Mouse (Mus musculus): Measurements from ENCODE around the gene Ppp1r12b. TPM values are rescaled to one million over a fixed set of nuclear protein-coding genes. Genes with fewer than 3 reads are reported as not detected.

The Ppp1r12b gene
- total RNA-seq (2022), result 10 to 100 TPM; 70.1 to 85.0 (median 73.8) TPM

- DNase-seq (ENCODE audit: low spot score in 2 of 2), result peak; percentile 90 to 99
These were observed at the start of gene Ppp1r12b for GRCm38 (mm10) chr1:134955637-134956176. Gene Ppp1r12b, minus strand, starts transcription at chr1:134955942.

DNA sequence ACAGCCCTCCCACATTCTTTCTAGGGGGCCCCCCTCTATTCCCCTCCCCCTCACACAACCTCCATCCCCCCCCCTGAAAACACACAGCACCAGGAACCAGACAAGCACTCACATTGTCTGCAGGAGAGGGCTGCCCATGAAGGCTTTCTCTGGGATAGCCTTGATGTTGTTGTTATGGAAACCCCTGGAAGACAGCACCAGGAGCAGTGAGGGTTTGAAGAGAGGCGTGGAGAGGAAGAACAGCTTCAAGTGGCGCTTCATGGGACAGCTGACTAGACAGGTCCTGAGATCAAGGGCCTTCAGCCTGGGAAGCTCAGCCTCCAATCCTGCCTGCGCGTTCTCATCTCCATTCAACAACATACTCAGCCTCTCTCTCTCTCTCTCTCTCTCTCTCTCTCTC is 47.6 kb upstream of the Ppp1r12b start:
- no peak for DNase-seq (ENCODE audit: low spot score in 2 of 2)

- DNase-seq (ENCODE audit: low spot score in 2 of 2), result no peak
These were observed 44.8 kb upstream of the Ppp1r12b start for GRCm38 (mm10) chr1:135000527-135000926.

DNA sequence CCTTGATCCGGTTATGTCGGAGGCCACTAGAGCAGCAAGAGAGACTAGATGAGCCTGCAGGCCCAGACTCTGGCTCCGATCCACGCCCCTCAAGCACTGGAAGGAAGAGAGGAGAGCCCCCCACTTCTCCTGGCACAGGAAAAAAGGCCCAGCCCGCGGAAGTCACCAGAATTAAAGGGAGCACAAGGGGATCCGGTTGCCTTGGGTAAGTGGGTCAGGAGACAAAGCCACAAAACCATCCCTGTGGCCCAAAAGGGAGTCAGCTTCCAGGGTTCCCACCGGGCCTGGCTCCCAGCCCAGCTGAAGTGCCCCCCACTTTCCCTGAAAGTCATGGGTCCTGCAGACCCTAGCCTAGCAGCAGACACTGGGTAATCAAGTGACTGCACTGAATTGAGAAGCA is 42.5 kb upstream of the Ppp1r12b start:
- no peak for DNase-seq (ENCODE audit: low spot score in 2 of 2)

DNA sequence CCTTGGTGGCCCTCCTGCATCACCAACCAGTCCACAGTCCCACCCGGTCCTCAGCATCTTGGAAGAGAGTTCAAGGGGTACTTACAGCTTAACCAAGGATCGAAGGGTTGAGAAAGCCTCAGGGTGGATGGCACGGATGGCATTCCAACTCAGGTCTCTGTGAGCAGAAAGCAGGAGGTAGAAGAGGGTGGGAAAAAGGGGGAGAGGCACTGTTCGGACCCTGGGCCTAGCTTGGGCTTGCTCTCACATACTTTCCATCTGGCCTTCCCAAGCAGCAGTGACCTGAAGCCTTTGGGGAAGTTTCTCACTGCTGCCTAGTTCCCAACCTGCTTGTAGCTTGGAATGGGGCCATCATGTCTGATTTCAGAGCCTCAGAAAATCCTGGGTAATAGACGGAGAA is 41.8 kb upstream of the Ppp1r12b start:
- no peak for DNase-seq (ENCODE audit: low spot score in 2 of 2)

GRCm38 (mm10) chr1:134996471-134996870 is 40.7 kb upstream of the Ppp1r12b start:
- DNase-seq (ENCODE audit: low spot score in 2 of 2), result no peak

DNA sequence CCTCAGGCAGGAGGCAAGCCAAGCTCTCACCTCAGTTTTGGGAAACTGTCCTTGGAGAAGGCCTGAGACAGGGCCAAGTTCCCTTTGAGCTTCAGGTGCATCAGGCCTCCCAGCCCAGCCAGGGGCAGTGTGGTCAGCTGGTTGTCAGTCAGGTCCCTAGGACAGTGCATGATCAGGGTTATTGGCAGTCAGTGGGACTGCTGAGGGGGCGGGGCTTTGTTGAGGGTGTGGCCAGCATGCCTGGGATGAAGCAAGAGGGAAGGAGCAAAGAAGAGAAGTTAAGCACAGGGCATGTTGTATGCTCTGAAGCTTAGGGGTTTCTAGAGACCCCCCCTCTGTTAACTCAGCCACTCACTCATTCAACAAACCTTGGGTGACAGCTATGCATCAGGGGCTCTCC is 40.2 kb upstream of the Ppp1r12b start:
- no peak for DNase-seq (ENCODE audit: low spot score in 2 of 2)

DNA sequence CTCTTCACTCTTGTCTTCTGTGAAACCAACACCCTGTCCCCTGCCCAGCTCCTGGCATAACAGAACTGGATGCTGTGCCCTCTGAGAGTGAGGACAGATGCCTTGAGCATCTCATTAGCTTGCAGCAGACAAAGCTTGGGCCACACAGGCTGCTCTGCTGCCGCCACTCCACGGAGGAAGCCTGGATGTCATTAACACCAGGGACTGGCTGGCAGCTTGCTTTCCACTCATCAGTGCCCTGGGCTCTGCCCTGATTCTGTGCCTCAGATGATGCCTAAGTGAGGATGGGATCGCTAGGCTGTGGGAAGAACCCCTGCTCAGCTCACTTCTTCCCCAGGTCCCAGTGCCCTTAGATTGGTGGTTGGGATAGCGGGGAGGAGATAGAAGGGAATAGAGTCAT is 39.7 kb upstream of the Ppp1r12b start:
- DNase-seq (ENCODE audit: low spot score in 2 of 2), result no peak

DNA sequence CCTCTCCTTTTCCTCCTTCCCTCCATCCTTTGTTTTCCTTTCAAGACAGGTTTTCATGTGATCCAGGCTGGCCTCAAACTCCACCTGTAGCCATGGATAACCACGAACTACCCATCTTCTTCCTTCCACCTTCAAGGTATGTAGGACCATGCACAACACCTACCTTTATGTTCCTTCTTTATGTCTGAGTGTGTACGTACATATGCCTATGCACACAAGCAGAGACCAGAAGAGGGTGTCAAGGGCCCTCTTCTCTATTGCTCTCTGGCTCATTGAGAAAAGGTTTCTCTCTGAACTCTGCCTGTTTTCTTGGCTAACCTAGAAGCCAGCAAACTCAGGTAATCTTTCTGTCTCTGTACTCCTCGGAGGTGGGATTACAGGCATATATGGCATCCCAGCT is 39.0 kb upstream of the Ppp1r12b start:
- no peak for DNase-seq (ENCODE audit: low spot score in 2 of 2)

DNA sequence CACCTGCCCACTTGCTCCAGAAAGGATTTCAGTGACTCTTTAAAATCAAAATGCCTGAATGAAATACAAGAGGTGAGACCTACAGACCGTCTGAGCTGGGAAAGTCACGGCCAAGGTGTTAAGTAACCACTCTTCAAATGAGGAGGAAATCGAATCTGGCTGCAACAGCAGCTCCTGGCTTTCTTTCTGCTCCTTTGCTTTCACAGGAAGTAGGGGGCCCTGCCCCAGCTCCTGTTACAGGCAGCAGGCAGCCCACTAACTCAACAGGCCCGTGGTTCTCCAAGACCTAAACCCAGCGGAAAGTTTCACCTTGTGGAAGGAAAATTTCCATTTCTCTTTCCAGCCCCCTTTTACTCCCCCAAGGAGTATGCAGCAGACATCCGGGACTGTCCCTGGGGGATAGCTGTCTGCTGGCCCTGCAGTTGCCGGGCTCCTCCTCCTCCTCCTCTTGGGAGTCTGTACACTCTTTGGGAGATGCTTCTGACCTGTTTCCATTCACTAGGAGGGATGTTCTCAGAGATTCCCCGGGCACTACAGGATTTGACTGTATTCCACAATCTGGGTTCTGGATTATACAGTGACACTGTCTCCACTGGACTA is 36.4 kb upstream of the Ppp1r12b start:
- no peak for DNase-seq (ENCODE audit: low spot score in 2 of 2)

DNA sequence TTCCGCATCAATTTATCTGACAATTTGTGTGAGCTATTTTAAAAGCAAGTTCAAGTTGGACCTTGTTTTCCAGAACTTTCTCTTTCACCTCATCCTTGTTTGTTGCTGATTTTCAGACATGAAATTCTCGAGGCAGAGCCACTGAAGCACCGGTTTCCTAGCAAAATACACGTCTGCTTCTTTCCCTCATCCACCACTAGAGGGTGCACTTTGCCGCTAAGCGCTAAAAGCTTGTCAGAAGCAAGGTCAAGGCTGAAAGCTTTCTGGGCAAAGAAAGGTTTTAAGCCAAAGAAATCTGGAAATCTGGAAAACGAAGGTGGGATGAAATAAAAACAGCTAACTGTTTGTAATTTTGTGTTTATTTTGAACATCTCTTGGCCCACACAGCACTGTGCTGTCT is 33.6 kb upstream of the Ppp1r12b start:
- DNase-seq (ENCODE audit: low spot score in 2 of 2), result peak in 1 of 2 experiments; percentile 52

DNA sequence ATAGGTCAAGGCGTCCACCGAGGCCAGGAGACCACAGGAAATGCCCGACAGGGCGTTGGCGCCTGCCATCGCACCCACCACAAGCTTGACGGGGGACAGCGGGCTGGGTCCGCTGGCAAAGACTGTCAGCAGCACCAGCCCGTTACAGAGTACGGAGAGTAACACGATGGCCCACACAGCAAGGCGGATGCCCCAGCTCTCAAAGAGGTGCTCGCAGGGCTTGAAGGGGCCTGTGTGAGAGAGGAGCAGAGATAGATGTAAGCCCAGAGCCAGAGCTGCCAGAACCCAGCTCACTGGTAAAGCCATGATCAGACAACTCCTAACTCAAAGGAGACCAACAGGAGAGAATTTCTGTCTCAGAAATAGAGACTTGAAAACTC is 32.2 kb upstream of the Ppp1r12b start:
- DNase-seq (ENCODE audit: low spot score in 2 of 2), result no peak

DNA sequence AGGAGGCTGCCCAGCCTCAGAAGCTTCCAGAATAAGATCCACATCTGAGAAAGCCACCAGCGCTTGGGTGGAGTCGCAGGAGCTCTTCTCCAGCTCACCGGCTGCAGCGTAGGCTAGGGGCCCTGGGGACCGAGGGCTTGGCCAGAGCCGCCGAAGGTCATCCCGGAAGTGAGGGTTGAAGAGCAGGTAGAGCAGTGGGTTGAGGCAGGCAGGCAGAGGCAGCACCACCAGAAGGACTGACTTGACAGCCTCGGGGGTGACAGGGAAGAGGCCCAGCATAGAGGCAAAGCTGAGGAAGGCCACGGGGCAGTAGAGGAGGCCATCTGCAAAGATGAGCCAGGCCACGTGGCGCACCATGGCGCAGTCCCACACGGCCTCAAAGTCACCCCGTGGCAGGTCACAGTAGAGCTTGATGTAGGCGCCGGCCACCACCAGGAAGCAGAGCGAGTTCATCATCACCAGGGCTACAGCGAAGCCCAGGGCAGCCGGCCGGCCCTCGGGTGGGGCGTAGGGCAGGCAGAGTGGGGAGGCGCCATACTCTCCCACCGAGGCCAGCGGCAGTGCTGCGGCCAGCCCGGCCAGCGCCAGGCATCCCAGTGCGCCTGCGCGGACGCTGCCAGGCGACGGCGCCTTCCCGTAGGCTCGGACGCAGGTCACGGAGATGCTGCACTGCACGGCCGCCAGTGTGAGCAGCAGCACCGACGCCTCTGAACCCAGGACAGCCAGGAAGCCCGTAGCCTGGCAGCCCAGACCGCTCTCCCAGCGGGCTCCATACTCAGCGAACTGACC is 31.6 kb upstream of the Ppp1r12b start:
- DNase-seq (ENCODE audit: low spot score in 2 of 2), result peak; percentile 23 to 40

DNA sequence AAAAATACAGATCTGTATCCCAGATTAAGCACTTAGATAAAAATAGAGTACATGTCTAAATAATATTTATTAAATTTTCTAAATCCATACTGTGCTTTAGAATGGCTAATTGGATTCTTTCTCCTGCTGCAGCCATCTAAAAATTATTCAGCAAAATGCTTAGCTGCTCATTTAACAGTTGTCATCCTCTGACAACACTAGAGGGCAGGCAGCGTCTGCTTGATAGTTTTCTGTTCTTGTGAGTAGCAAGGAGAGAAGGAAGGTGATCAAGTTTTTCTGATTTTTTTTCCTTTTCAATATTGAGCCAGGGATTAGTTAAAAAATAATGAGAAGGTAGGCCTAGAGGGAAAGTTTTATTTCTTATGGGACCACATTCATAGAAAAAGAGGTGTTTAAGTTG is 17.2 kb upstream of the Ppp1r12b start:
- no peak for DNase-seq (ENCODE audit: low spot score in 2 of 2)

- no peak for DNase-seq (ENCODE audit: low spot score in 2 of 2)
These were observed 9.7 kb upstream of the Ppp1r12b start for GRCm38 (mm10) chr1:134965430-134965829.

DNA sequence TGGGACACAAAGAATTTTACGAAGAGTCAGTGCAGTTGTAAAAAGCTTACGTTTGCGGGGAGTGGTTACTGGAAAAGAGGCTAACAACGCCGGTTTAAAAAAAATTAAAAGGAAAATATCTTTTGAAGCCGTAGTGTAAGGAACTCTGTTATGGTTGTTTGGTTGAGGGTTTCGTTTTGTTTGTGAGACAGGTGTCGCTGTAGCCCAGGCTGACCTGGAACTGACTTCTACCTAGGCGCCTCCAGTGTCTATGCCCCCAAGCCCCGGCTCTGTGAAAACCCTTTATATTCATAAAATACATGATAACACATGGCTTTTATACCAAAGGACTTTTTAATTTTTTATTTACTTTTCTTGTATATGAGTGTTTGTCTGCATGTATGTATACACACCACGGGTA is 7.1 kb upstream of the Ppp1r12b start:
- DNase-seq (ENCODE audit: low spot score in 2 of 2), result no peak

GRCm38 (mm10) chr1:134962053-134962803 is 6.5 kb upstream of the Ppp1r12b start, which contains the start of gene Ube2t:
Gene Ube2t, plus strand, starts transcription at chr1:134962565.
- peak; percentile 84 to 89 for DNase-seq (ENCODE audit: low spot score in 2 of 2)

GRCm38 (mm10) chr1:134960634-134961033 is 4.9 kb upstream of the Ppp1r12b start:
- DNase-seq (ENCODE audit: low spot score in 2 of 2), result no peak

GRCm38 (mm10) chr1:134955050-134955636 is 599 bp downstream of the Ppp1r12b start:
- no peak for DNase-seq (ENCODE audit: low spot score in 2 of 2)

DNA sequence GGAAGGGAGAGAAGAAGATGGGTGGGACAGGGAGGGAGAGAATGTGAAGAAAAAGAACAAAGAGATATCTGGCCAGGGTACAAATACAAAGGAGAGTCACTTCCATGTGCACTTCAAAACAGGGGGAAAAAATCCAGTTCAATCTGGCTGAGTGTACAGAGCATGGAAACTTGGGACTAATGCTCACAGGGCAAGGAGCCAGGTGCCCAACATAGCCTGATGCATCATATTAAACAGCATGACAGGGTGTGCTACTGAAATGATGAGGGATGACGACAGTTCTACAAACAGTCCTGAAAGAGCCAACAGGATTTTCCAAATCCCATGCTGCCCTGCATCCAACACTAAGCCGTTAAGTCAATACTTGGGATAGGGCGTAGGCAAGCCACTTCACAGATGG is 5.8 kb downstream of the Ppp1r12b start:
- no peak for DNase-seq (ENCODE audit: low spot score in 2 of 2)

- DNase-seq (ENCODE audit: low spot score in 2 of 2), result no peak
These were observed 8.2 kb downstream of the Ppp1r12b start for GRCm38 (mm10) chr1:134947590-134947989.

- DNase-seq (ENCODE audit: low spot score in 2 of 2), result no peak
These were observed 12.8 kb downstream of the Ppp1r12b start for GRCm38 (mm10) chr1:134942898-134943297.

Data from left cerebral cortex, adult 8-10 months (tissue).